Mouse (Mus musculus) embryonic facial prominence, embryonic 11.5 days (tissue): ENCODE results near the gene Cbx8. TPM values are rescaled to one million over a fixed set of nuclear protein-coding genes. Genes with fewer than 3 reads are reported as not detected.

Experiments
- ATAC-seq: fragments of 200-750 bp; cut with Nextera tagmentation; replicated peaks from 2 replicates; pipeline ENCODE4 v1.8.0; 2017; ENCODE audit warnings: low read depth; ENCODE audit not compliant: insufficient number of reproducible peaks, low FRiP score, low TSS enrichment
- DNase-seq: peaks from one replicate; pipeline ENCODE4 v3.0.0-alpha.2; 2015; ENCODE audit warnings: low spot score
- H3K27ac ChIP-seq: fragments of 300-500 bp; sonication (generic); replicated peaks from 2 replicates; pipeline ENCODE4 v1.5.1; 2014; ENCODE audit warnings: mild to moderate bottlenecking, low read depth, low read length, control low read depth
- H3K27me3 ChIP-seq: fragments of 300-500 bp; sonication (generic); 2 replicates; pipeline ENCODE4 v1.6.1; 2014; ENCODE audit warnings: mild to moderate bottlenecking, low read length, moderate library complexity, mixed read lengths; ENCODE audit not compliant: control insufficient read depth, insufficient read depth
- H3K36me3 ChIP-seq: fragments of 300-500 bp; sonication (generic); replicated peaks from 2 replicates; pipeline ENCODE4 v1.6.1; 2014; ENCODE audit warnings: low read depth, mild to moderate bottlenecking, low read length, moderate library complexity, mixed read lengths; ENCODE audit not compliant: control insufficient read depth, insufficient read depth
- H3K4me1 ChIP-seq: fragments of 300-500 bp; sonication (generic); 2 replicates; pipeline ENCODE4 v1.6.1; 2014; ENCODE audit warnings: low read length, mixed read lengths; ENCODE audit not compliant: control insufficient read depth, insufficient read depth
- H3K4me2 ChIP-seq: fragments of 300-500 bp; sonication (generic); 2 replicates; pipeline ENCODE4 v1.6.1; 2014; ENCODE audit warnings: low read depth, mild to moderate bottlenecking, control low read depth, low read length, moderate library complexity
- H3K4me3 ChIP-seq: fragments of 300-500 bp; sonication (generic); 2 replicates; pipeline ENCODE4 v1.5.1; 2014; ENCODE audit warnings: low read depth, low read length, control low read depth
- H3K9ac ChIP-seq: fragments of 300-500 bp; sonication (generic); replicated peaks from 2 replicates; pipeline ENCODE4 v1.6.1; 2014; ENCODE audit warnings: mild to moderate bottlenecking, control low read depth, low read length
- H3K9me3 ChIP-seq: fragments of 300-500 bp; sonication (generic); replicated peaks from 2 replicates; pipeline ENCODE4 v1.6.1; 2016; ENCODE audit warnings: mild to moderate bottlenecking, low read length, inconsistent platforms, mixed read lengths; ENCODE audit not compliant: control insufficient read depth
- WGBS: fragments of 180-500 bp; shearing (Covaris S2); extraction: QIAGEN DNeasy Blood & Tissue Kit; methylation state at CpG from one replicate; pipeline ENCODE4 v1.1.7; 2014; 5-methylcytosine and 5-hydroxymethylcytosine counted together
- polyA plus RNA-seq: library from polyadenylated mRNA; unstranded; fragments of >200 nt; fragmentation: Nextera tagmentation; extraction: Ambion mirVana; gene quantifications from 2 replicates; pipeline ENCODE4 v1.2.1, GENCODE M21; 2014

The Cbx8 gene
- polyA plus RNA-seq, 1 experiment from 2014 or later, result 10.3 TPM

DNA sequence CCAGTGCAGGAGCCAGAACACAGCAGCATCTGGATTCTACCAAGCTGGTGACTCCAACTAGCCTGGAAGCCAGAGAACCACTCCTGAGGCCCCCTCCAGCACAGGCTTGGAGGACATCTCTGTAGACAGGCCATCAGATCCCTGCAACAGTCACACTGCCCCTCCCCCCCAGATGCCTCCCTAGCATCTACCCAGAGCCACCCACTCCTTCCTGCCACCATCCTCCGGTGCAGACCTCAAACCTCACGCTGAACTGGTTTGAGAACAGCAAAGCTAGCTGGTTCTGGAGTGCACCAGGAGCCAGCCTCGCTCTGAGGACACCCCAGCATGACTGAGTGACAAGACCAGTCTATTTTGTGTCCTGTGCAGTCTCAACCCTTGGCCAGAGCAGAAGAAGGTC, 48.0 kb downstream of the Cbx8 start:
- H3K4me3 ChIP-seq, result no peak overlapping the region
- DNase-seq (no peak), ATAC-seq (no peak)
- no peaks in the 10 kb centered on the region for H3K9me3 ChIP-seq
- no peak overlapping the region for H3K27ac ChIP-seq
- 75% methylated on average over 3 of the region's 3 CpGs for WGBS
- no peak overlapping the region for H3K9ac ChIP-seq
- no peaks in the 10 kb centered on the region for H3K27me3 ChIP-seq
- no peaks in the 10 kb centered on the region for H3K36me3 ChIP-seq
- H3K4me2 ChIP-seq, result no peak overlapping the region
- no peaks in the 10 kb centered on the region; the same call in 1 of the 2 replicates for H3K4me1 ChIP-seq

DNA sequence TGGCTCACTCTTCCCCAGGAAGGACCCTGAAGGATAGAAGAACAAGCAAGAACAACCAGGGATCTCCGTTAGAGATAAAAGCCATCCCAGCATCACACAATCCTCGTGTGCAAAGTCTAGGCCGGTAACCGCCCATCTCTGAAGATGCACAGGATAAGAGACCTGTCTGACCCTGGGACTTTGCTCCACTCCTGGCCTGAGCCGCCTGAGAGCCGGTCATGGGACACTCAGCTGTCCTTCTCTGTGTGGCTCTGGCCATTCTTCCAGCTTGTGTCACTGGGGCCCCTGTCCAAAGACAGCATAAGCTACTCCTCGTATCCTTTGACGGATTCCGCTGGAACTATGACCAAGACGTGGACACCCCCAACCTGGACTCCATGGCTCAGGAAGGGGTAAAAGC, 52.8 kb downstream of the Cbx8 start, which contains the start of gene Enpp7:
Enpp7 (plus strand) TSS at position 190 of the 400 bp plus-strand sequence.
- Histone ChIP-seq H3K27ac (no peak within 1 kb of the TSS), H3K27me3 (no peaks in the 10 kb centered on the region), H3K4me2 (no peak within 1 kb of the TSS), H3K9me3 (no peaks in the 10 kb centered on the region), H3K4me3 (no peak within 1 kb of the TSS), H3K36me3 (no peaks in the 10 kb centered on the region), H3K9ac (no peak within 1 kb of the TSS), H3K4me1 (no peaks in the 10 kb centered on the region)
- WGBS, result 91% methylated on average over 10 of the region's 10 CpGs
- no peak for DNase-seq
- no peak for ATAC-seq

Other genes starting within 250 kb of the Cbx8 start
- gene Rbfox3, start 129.4 kb downstream of the Cbx8 start, polyA plus RNA-seq, result 2.5 and 2.7 TPM in 2 replicates
- gene Enpp7, start 52.8 kb downstream of the Cbx8 start, polyA plus RNA-seq, result not detected in 2 replicates
- 87.1 and 91.8 TPM in 2 replicates for gene Cbx2, start 18.0 kb downstream of the Cbx8 start, polyA plus RNA-seq
- 4.4 and 4.8 TPM in 2 replicates for gene Cbx4, start 45.3 kb upstream of the Cbx8 start, polyA plus RNA-seq
- 9.5 and 11.9 TPM in 2 replicates for gene Tbc1d16, start 187.5 kb upstream of the Cbx8 start, polyA plus RNA-seq
- gene Ccdc40, start 187.6 kb upstream of the Cbx8 start, polyA plus RNA-seq, result 12.1 and 13.4 TPM in 2 replicates
- gene Gaa, start 226.9 kb upstream of the Cbx8 start, polyA plus RNA-seq, result 15.7 and 19.0 TPM in 2 replicates